Mouse (Mus musculus): ENCODE data around the gene Gm49339. TPM values are rescaled to one million over a fixed set of nuclear protein-coding genes. Genes with fewer than 3 reads are reported as not detected.

The Gm49339 gene
- polyA plus RNA-seq, 1 experiment from 2014 or later = not detected

DNA sequence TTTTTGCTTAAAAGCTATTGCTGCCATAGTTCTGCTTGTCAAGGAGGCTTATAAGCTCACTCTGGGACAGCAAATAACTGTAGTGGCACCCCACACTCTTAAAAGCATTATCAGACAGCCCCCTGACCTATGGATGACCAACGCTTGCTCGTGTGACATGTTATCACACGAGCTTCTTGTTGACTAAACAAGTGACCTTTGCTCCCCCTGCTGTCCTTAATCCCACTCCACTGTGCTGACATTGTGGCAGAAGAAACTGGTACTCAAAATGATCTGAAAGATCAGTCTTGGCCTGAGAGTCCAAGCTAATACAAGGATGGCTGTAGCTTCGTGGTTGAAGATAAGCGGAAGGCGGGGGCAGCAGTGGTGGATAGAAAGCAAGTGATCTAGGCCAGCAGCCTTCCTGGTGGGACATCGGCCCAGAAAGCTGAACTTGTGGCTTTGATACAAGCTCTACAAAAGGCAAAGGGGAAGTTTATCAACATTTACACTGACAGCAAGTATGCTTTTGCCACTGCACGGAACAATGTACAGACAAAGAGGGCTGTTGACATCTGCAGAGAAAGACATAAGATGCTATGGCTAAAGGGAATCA is 48.5 kb downstream of the Gm49339 start:
- Histone ChIP-seq H3K27ac (replicated peaks) (no peak overlapping the region), H3K9me3 (replicated peaks) (no peaks in the 10 kb centered on the region), H3K4me3 (no peak overlapping the region), H3K36me3 (no peaks in the 10 kb centered on the region), H3K27me3 (ENCODE audit: low read depth, poor library complexity, severe bottlenecking) (no peaks in the 10 kb centered on the region), H3K4me1 (peaks cover 6% of the 10 kb centered on the region)
- WGBS = 64% methylated on average over 8 of the region's 8 CpGs
- DNase-seq (ENCODE audit: low spot score) = no peak

DNA sequence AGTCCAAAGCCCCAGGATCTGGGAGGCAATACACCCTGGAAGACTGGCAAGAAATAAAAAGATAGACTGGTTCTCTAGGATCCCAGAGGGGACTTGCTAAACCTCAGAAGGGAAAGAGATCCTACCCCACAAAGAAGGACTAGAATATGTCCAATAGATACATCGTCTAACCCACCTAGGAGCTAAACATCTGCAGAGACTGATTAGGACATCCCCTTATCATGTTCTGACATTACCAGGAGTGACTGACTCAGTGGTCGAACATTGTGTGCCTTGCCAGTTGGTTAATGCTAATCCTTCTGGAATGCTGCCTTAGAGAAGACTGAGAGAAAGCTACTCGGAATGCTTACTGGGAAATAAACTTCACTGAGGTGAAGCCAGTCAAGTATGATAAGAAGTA is 49.1 kb downstream of the Gm49339 start:
- peaks cover 6% of the 10 kb centered on the region for H3K4me1 ChIP-seq
- no peaks in the 10 kb centered on the region for H3K36me3 ChIP-seq
- no peaks in the 10 kb centered on the region for H3K9me3 ChIP-seq (replicated peaks)
- H3K27me3 ChIP-seq (ENCODE audit: low read depth, poor library complexity, severe bottlenecking) = no peaks in the 10 kb centered on the region
- H3K27ac ChIP-seq (replicated peaks) = no peak overlapping the region
- WGBS = 71% methylated on average over 3 of the region's 3 CpGs
- no peak overlapping the region for H3K4me3 ChIP-seq
- DNase-seq (ENCODE audit: low spot score) = no peak

DNA sequence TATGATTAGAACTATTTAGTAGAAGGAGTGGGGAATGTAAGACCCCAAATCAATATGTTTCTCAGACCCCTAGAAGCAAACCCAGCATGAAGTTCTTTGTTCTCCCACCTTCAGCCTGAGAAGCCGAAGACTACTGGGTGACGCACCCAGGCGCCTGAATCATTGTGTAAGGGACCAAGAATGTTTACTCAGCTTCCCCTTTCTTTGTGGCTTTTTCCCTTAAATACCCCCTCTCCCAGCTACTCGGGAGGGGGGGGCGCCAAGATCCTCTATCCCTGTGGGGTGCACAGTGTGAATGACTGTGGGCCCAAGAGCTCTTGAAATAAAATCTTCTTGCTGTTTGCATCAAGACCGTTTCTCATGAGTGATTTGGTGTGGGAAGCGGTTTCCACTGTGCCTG is 50.4 kb downstream of the Gm49339 start:
- H3K27ac ChIP-seq (replicated peaks) = no peak overlapping the region
- H3K4me3 ChIP-seq = no peak overlapping the region
- no peak for DNase-seq (ENCODE audit: low spot score)
- no peaks in the 10 kb centered on the region for H3K27me3 ChIP-seq (ENCODE audit: low read depth, poor library complexity, severe bottlenecking)
- H3K4me1 ChIP-seq = peaks cover 6% of the 10 kb centered on the region
- no peaks in the 10 kb centered on the region for H3K36me3 ChIP-seq
- 89% methylated on average over 7 of the region's 7 CpGs for WGBS
- no peaks in the 10 kb centered on the region for H3K9me3 ChIP-seq (replicated peaks)

Other genes with a start within 250 kb of the Gm49339 start
- gene Lilr4b, start within 50 bp of the Gm49339 start, polyA plus RNA-seq (2016; fragmentation: Nextera tagmentation; extraction: Ambion mirVana) = 0.34 TPM in 1 of 2 replicates, not detected in the other
- 0.44 and 0.77 TPM in 2 replicates for gene Lilrb4a, start 10.3 kb downstream of the Gm49339 start, polyA plus RNA-seq (2016; fragmentation: Nextera tagmentation; extraction: Ambion mirVana)
- 4.6 and 5.6 TPM in 2 replicates for gene Fam162b, start 109.9 kb downstream of the Gm49339 start, polyA plus RNA-seq (2016; fragmentation: Nextera tagmentation; extraction: Ambion mirVana)
- gene Gprc6a, start 150.8 kb downstream of the Gm49339 start, polyA plus RNA-seq (2016; fragmentation: Nextera tagmentation; extraction: Ambion mirVana) = 0.07 TPM in 1 of 2 replicates, not detected in the other
- gene Rfx6, start 197.1 kb downstream of the Gm49339 start, polyA plus RNA-seq (2016; fragmentation: Nextera tagmentation; extraction: Ambion mirVana) = not detected in 2 replicates

Measured in midbrain, embryonic 10.5 days (tissue).